Mouse (Mus musculus) adrenal gland, postnatal 14 days (tissue): ENCODE results near the gene Rnf181. TPM values are rescaled to one million over a fixed set of nuclear protein-coding genes. Genes with fewer than 3 reads are reported as not detected.

Source experiments
- DNase-seq: peaks from one replicate; pipeline ENCODE4 v3.0.0; 2021; ENCODE audit warnings: mixed read lengths
- long read RNA-seq, 2 experiments: library from polyadenylated mRNA; stranded (forward); transcript quantifications; one replicate each; pipeline ENCODE4 v2.0.0; 2021
- total RNA-seq: library from RNA; stranded (reverse); gene quantifications from 2 replicates; pipeline ENCODE4 v1.2.3, GENCODE M21; 2021

Rnf181 gene
- total RNA-seq: 204 and 217 TPM in 2 replicates
- long read RNA-seq, experiment 1, transcript Rnf181-214 (1 exons, 2,410 nt): minor isoform, 16 of 327 reads
- long read RNA-seq, experiment 1, transcript Rnf181-201 (5 exons, 1,434 nt): major isoform, 212 of 327 reads
- long read RNA-seq, experiment 1, partial matches to known transcripts: 43 of 327 reads
- long read RNA-seq, experiment 1, other reads (novel, unspliced or antisense): 50 of 327 reads
- long read RNA-seq, experiment 2, transcript Rnf181-214 (1 exons, 2,410 nt): minor isoform, 7 of 178 reads
- long read RNA-seq, experiment 2, transcript Rnf181-201 (5 exons, 1,434 nt): major isoform, 124 of 178 reads
- long read RNA-seq, experiment 2, partial matches to known transcripts: 16 of 178 reads
- long read RNA-seq, experiment 2, other reads (novel, unspliced or antisense): 30 of 178 reads

- DNase-seq: no peak
Observed at GRCm38 (mm10) chr6:72366844-72367443, at the start of gene Rnf181. Rnf181 (minus strand) TSS chr6:72366956.

GRCm38 (mm10) chr6:72415964-72416772 lies 49.4 kb upstream of the Rnf181 start:
- DNase-seq: no peak

GRCm38 (mm10) chr6:72415181-72415580 lies 48.4 kb upstream of the Rnf181 start:
- DNase-seq: no peak

- peak; percentile 97 for DNase-seq
Observed at GRCm38 (mm10) chr6:72414076-72414756, 47.5 kb upstream of the Rnf181 start, which contains the start of gene Ggcx. Ggcx (plus strand) TSS chr6:72414308.

- no peak for DNase-seq
Observed at GRCm38 (mm10) chr6:72410518-72410917, 43.8 kb upstream of the Rnf181 start.

GRCm38 (mm10) chr6:72410003-72410402 lies 43.2 kb upstream of the Rnf181 start:
- DNase-seq: no peak

- DNase-seq: peak; percentile 77
Observed at GRCm38 (mm10) chr6:72409567-72409966, 42.8 kb upstream of the Rnf181 start.

GRCm38 (mm10) chr6:72407119-72407518 lies 40.4 kb upstream of the Rnf181 start:
- DNase-seq: peak; percentile 91

GRCm38 (mm10) chr6:72405356-72405755 lies 38.6 kb upstream of the Rnf181 start:
- no peak for DNase-seq

- DNase-seq: peak; percentile 85
Observed at GRCm38 (mm10) chr6:72401875-72402274, 35.1 kb upstream of the Rnf181 start.

GRCm38 (mm10) chr6:72399967-72400366 lies 33.2 kb upstream of the Rnf181 start:
- no peak for DNase-seq

- DNase-seq: no peak
Observed at GRCm38 (mm10) chr6:72396837-72397251, 30.1 kb upstream of the Rnf181 start.

GRCm38 (mm10) chr6:72392341-72392740 lies 25.6 kb upstream of the Rnf181 start:
- DNase-seq: no peak

GRCm38 (mm10) chr6:72390795-72391521 lies 24.2 kb upstream of the Rnf181 start:
- peak; percentile 84 for DNase-seq

GRCm38 (mm10) chr6:72389941-72390771 lies 23.4 kb upstream of the Rnf181 start, which contains the start of gene Vamp8:
Vamp8 (minus strand) TSS chr6:72390703.
- DNase-seq: peak; percentile 93

- peak; percentile 54 for DNase-seq
Observed at GRCm38 (mm10) chr6:72389471-72389940, 22.8 kb upstream of the Rnf181 start.

- DNase-seq: no peak
Observed at GRCm38 (mm10) chr6:72388791-72389329, 22.1 kb upstream of the Rnf181 start.

GRCm38 (mm10) chr6:72388266-72388665 lies 21.5 kb upstream of the Rnf181 start:
- no peak for DNase-seq

GRCm38 (mm10) chr6:72387816-72388215 lies 21.1 kb upstream of the Rnf181 start:
- DNase-seq: no peak

GRCm38 (mm10) chr6:72386561-72386960 lies 19.8 kb upstream of the Rnf181 start:
- no peak for DNase-seq
